Mouse (Mus musculus): ENCODE results near the gene Shank2.

- TF ChIP-seq CTCF (IDR thresholded peaks at IDR 0.05; ENCODE audit: extremely low read depth, insufficient read length, insufficient replicate concordance, low read depth, low read length) (no peak), POLR2A (IDR thresholded peaks at IDR 0.05; ENCODE audit: low read depth, low read length) (no peak)
These were observed 45.0 kb upstream of the Shank2 start for GRCm38 (mm10) chr7:143956575-143957295.

All from small intestine, adult 2 months (tissue).